Mouse (Mus musculus): ENCODE results near the gene Ttc19.
"Not testable (repeated sequence)": the region's sequence is repeated elsewhere in the genome, so short reads cannot be mapped to it uniquely, and the experiment has no call there.

Gene Ttc19

DNA sequence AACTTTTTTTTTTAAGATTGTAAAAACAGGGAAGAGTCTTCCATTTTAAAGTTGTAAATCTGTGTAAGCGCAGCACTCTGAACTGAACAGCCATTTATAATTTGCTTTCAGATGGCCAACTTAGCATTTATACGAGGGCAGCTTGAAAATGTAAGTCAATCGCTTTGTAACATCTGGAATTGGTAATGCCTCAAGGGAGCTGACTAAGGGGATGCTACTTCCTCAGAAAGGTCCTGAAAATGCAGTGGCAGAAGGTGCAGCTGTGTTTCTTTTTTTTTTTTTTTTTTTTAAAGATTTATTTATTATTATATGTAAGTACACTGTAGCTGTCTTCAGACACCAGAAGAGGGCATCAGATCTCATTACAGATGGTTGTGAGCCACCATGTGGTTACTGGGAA is 2.7 kb downstream of the Ttc19 start:
- not testable (repeated sequence) for DNase-seq (ENCODE audit: low spot score in 2 of 2)

DNA sequence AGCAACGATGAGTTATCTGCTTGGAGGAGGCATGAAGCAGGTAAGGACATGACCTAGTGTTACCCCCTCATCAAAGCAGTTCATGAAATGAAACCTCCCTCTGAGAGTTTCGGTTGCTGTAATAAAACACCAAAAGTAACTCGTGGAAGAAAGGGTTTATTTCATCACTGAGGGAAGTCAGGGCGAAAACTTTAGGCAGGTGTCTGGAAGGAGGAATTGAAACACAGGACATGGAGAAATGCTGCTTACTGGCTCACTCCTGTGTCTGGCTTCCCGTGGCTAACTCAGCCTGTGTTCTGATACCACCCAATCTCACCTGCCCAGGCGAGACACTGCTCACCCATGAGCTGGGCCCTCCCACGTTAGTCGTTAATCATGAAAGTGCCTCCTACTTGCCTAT is 3.7 kb downstream of the Ttc19 start:
- no peak for DNase-seq (ENCODE audit: low spot score in 2 of 2)

DNA sequence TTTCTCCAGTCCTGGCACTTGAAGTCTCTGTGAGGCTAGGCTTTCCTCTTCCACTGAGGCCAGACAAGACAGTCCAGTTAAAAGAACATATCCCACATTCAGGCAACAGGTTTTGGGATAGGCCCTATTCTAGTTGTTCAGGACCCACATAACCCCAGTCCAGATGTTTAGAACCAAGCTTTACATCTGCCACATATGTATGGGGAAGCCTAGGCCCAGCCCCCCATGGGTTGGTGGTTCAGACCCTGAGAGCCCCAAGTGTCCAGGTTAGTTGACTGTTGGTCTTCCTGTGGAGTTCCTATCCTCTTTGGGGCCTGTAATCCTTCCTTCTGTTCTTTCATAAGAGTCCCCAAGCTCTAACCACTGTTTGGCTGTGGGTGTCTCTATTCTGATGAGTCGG is 6.4 kb downstream of the Ttc19 start:
- DNase-seq (ENCODE audit: low spot score in 2 of 2), result no peak

DNA sequence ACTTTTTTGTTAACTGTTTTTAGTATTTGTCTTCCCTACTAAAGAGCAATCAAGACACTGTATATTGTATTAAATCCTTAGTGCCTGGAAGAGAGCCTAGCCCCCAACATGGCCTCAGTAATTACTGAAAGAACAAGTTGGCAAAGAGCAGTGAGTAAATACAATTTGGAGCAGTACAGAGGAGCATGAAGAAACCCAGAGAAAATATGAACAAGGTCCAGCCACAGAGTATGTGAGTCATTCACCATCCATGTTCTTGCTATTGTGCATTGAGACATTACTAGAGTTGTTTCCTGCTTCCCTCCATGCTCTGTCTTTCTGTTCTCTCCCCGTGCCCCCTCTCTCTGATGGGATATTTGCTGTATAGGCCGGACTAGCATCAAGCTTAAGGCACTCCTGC is 12.8 kb downstream of the Ttc19 start:
- DNase-seq (ENCODE audit: low spot score in 2 of 2), result no peak

DNA sequence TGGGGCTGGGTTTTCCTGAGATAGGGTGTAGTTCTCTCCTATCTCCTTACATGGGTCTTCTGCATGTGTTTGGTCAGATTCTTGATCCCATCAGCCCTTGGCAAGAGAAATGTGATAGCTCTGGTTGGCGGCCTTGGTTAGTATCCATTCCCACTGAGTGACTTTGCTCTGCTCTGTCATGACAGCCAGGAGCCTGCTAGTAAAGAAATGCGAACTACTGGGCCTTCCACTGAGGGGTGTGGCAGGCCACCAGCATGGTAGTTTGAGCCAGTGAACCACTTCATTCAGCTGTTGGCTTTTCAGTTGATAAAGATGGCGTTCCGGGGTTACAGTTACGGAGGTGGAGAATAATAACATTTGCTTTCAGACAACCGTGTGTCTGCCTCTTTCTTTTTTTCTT is 17.6 kb downstream of the Ttc19 start:
- no peak for DNase-seq (ENCODE audit: low spot score in 2 of 2)

DNA sequence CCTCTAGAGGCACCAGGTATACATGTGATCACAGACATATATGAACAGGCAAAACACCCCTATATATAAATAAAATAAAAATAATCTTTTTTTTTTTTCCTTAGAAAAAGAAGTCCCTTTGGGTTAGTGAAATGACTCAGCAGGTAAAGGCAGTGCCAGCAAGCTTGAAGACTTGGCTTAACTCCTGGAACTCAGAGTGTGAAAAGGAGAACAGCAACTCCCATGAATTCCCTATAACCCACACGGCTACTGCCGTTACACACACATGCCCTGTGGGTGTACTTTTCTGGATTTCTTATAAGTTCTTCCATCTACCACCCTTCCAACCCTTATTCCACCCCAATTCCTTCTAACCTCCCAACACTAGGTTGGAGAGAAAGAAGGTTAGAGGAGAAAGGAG is 24.6 kb downstream of the Ttc19 start:
- no peak for DNase-seq (ENCODE audit: low spot score in 2 of 2)

DNA sequence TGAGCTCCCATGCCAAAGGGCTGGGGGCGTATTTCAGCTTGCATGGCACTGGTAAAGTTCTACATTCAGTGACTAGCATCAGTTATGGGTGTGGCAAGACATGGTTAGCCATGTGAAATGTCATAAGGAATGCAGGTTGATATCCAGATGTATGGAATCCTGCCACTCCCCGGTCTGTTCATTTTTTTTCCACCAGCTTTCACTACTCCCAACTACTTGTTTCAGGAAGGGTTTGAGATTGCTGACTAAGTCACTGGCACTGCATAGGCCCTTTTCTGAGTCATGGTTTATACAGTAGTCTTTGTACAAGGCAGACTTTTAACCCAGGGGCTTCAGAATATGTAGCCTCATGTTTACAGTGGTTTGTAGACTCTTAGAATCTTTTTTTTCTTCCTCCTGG is 28.0 kb downstream of the Ttc19 start:
- DNase-seq (ENCODE audit: low spot score in 2 of 2), result no peak

DNA sequence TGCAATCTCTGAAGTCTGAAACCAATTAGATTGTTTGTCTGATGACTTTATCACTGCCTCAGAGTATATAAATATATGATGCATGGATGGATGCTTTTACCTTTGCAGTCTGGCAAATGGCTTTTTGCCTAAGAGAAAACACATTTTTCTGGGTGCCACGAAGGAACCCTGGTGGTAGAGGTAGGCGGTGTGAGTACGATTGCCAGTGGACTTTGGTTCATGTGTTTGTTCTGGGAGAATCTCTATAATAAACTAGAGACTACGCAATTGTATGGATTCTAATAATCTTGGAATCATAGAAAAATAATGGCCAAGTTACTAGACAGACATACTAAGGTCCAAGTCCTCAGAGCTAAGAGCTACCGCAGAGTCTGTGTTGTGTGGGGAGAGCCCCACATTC is 33.7 kb downstream of the Ttc19 start:
- DNase-seq (ENCODE audit: low spot score in 2 of 2), result no peak

DNA sequence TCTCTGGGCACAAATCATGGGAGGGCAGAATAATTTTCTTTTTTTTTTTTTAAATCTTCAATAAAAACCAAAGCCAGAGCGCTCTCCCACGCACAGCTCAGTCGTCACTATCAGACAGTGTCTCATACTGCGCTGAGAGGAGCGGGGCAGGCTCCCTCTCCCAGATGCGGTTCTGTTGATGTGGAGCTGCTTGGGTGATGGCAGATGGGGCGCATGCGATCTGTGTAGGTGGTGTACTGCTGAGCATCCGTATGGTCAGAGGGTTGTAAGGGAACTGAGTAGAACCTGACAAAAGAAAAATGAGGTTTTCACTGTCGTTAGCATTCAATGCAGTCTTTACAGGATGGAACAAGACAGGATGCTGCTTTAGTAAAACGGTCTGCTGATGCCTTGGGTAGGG is 36.5 kb downstream of the Ttc19 start:
- DNase-seq (ENCODE audit: low spot score in 2 of 2), result no peak

DNA sequence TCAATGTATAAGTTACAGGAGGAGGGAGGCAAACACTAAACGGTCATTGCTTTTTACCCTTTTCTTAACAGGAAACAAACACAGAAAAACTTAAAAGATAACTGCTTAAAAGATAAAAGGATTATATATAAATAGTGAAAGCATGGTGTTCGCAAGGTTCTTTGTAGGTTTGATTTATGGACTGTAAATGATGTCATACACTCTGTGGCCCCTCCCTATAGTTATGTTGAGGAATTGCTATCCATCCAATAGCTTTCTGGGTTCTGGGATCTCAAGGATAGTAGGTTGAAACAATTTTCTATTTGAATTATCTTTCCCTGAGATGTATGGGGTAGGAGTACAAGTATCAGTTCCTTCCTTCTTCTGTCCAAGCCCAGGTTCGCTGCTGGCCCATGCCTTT is 38.8 kb downstream of the Ttc19 start:
- no peak for DNase-seq (ENCODE audit: low spot score in 2 of 2)

DNA sequence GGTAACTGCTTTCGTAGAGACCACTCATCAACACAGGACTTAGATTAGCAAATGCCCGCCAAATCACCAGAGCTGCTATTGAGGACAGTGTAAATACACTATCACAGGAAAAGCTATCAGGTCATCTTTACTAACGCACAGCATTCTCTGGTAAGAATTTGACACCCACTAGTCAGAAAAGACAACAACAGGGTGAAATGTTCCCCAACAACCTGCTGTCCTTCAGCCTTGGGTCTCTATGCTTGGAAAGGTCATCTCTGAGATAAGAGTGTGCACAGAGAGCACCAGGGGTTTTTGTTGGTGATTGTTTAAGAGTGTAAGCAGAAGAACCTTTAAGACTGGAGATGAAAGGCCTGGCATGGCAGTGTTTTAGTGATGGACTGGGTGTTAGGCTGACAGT is 42.4 kb downstream of the Ttc19 start:
- no peak for DNase-seq (ENCODE audit: low spot score in 2 of 2)

DNA sequence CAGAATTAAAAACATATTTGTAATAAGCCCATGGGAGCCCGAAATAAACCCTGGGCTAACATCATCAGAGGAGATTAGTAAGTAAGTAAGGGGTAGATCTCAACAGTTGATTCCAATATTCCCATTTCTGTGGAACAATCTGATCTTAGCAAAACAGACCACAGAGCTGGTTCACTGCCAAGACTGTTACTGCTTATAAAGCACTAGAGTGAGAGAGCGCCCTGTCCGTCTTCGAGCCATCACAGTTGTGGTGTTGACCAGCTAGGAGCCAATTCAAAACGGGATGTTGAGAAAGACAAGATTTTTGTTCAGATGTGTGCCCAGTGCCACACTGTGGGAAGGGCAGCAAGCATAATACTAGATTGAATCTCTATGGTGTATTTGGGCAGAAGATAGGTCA is 49.9 kb downstream of the Ttc19 start:
- DNase-seq (ENCODE audit: low spot score in 2 of 2), result no peak

DNA sequence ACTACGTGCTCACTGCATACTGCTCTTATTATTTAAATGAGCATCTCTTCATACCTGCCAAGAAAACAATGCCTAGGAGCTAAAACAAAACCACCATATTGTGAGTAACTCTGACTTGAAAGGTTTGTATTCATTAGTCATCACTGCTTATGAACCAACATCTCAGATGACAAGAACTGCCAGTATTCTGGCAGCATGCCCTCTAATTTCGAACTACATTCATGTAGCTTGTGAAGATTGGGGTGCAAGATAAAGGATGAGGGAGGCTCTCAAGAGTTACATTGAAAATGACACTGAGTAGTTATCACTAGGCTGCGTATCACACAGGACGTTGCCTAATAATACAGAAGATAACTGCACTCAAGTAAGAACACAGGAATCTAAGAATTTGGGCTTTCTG is 51.0 kb downstream of the Ttc19 start:
- no peak for DNase-seq (ENCODE audit: low spot score in 2 of 2)

DNA sequence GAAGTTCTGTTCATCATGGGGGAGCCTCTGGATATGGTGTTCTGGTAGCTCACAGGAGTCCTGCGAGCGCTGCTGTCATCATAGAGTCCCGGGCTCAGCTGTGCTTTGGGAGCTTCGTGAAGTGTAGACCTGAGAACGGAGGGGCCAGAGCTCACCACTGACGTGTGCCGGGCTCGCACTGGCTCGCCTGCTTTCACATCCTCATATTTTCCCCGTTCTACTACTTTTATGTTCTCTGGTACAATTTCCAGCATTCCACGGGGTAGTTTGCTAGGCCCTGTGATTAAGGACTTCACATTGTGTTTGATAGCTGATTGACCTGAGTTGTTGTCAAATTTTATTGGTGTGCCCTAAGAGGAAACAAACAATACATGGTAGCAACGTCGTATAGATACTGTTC is 61.7 kb downstream of the Ttc19 start:
- DNase-seq (ENCODE audit: low spot score in 2 of 2), result no peak

DNA sequence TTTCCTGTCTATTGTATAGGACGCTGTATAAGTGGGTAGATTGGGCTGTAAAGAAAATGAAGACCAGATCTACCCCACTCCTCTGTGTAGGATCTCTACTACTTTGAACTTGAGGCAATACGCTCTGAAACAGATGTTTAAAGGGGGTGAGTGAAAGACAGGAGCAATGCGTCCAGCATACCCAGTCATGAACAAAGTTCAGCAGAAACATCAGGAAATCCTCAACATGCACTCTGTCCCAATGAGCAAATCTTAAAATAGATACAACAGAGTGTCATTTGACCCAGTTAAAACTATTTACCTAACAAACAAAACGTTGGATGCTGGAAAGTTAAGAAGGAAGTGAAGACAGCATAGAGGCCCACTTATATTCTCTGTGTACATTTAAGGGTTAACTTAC is 70.7 kb downstream of the Ttc19 start:
- DNase-seq (ENCODE audit: low spot score in 2 of 2), result no peak

DNA sequence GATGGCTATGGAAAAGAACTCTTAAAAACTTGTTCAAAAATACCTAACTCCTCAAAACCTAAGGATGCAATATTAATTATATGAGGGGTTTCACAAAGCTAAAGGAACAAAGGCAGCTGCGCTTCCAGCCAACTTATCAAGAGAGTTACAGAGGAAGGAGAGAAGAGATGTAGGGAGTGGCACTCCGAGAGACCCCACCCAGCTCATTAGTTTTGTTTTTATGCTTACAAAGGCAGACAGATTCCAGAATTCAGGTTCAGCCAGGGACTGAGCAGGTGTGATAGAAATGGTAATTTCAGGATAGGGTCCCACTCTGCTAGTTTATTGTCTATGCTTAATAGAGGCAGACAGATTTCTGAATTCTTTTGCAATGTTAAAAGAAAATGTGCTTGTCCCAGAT is 73.9 kb downstream of the Ttc19 start:
- DNase-seq (ENCODE audit: low spot score in 2 of 2), result no peak

DNA sequence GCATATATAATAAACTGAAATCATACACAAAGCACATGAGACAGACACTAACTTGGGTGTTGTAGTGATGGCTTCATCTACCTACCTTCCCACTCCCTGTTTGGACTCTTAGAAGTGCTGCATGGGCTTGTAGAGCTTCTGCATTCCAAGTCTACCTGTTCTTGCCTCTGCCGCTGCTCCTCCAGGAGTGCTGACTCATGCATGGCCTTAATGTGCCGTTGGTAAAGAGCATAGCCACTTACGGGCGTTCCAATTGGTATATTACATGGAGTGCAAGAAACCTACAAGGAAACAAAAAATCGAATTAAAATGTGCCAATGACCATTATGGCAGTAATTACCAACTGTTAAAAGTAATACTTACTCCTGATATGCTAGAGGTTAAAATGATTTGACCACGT is 85.6 kb downstream of the Ttc19 start:
- no peak for DNase-seq (ENCODE audit: low spot score in 2 of 2)

DNA sequence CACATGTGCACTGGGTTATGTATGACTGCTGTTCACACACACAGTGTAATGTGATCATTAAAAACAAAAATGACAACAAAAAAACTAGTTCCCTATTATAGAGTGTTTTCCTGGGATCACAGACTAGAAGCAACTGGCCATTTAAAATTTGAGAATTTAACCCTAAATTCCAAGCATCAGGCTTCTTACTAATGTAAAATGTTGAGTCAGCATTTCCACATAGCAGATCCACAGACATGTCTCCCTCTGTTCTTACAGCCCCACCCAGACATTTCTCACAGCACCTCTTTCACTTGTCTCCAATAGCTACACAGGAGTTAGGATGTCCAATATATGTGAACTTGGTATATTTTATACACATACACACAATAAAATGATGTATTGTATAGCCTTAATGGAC is 88.7 kb downstream of the Ttc19 start:
- DNase-seq (ENCODE audit: low spot score in 2 of 2), result no peak

DNA sequence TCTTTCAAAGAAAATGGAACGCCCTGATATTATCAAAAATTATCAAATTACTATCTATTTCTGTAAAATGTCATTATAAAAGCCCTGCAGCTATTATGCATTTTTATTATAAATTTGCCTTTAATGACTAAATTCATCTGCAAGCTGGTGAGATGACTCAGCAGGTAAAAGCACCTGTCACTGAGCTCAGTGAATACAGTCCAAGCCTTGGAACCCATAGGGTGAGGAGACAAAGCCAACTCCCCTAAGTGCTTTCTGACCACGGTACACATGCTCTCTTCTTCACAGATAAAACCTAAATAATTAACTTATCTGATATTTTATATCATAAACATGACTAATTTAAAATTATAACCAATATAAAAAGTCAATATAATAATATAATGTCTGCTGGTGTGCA is 90.5 kb downstream of the Ttc19 start:
- no peak for DNase-seq (ENCODE audit: low spot score in 2 of 2)

DNA sequence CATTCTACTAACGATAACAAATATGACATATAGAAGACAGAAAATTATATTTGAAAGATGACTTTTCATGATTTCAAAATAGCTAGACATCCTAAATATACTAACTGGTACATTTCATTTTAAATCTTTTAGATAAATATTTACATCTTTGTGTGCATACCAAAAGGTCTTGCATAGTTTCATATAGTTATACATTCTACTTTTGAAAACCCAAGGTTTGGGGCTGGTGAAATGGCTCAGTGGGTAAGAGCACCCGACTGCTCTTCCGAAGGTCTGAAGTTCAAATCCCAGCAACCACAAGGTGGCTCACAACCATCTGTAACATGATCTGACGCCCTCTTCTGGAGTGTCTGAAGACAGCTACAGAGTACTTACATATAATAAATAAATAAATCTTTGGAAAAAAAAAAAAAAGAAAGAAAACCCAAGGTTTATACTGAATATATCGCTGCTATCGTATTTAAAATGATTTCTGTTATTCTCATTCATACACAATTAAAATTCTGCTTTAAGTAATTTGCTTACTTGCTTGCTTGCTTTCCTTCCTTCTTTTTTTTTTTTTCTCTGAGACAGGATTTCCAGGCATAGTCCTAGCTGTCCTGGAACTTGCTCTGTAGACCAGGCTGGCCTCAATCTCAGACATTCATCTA is 96.1 kb downstream of the Ttc19 start:
- not testable (repeated sequence) for DNase-seq (ENCODE audit: low spot score in 2 of 2)

Data from thymus, postnatal 10 days (tissue).